9 mouse cellular contexts compared by ENCODE assay signal in the genomic region with DNA sequence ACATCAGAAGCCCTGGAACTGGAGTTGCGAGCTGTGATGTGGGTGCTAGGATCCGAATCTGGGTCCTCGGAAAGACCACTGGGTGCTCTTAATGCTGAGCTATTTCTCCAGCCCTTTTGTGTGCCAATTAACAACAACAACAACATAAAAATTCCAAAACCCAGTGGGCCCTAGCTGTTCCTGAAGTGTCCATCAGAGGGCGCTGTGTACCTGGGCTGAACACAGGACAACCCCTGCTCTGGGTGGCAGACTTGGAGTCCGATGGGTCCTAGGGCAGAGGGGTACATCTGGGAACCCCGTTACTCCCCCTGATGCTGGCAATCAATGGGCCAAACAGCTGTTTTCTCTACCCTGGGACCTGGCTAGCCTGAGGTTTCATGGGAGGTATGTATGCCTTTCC.
DNase-seq lines count a peak whose midpoint lies in the region; ATAC-seq and TF ChIP-seq lines count a peak whose summit lies in the region.
"Had no signal": no experiment of that assay in that cellular context is flagged by ENCODE, and none has a peak within 500 bp of the region (broad histone marks: within the 10 kb centered on the region; RNA-seq: fewer than 3 reads in every experiment).

No protein-coding gene starts in this region.

- 49% methylated on average over 6 of the region's 6 CpGs for WGBS in intestine, postnatal 0 days
- 54% methylated on average over 6 of the region's 6 CpGs for WGBS in intestine, embryonic 16.5 days
- 59% methylated on average over 6 of the region's 6 CpGs for WGBS in thymus, adult 2 months
- 51% methylated on average over 6 of the region's 6 CpGs for WGBS in midbrain, embryonic 11.5 days

- peak; percentile 70 for TF ChIP-seq CTCF in intestine, postnatal 0 days (IDR thresholded peaks at IDR 0.05; ENCODE audit: low read depth)
- TF ChIP-seq CTCF in thymus, adult 2 months (IDR thresholded peaks at IDR 0.05; ENCODE audit: borderline replicate concordance, control insufficient read depth, extremely low read depth, insufficient read depth, low read length, poor library complexity), result peak; percentile 79; the same call in 1 of the 2 replicates
- TF ChIP-seq CTCF in brain, embryonic 14.5 days (IDR thresholded peaks at IDR 0.05; ENCODE audit: borderline replicate concordance, extremely low read depth, insufficient read depth, insufficient read length), result peak; percentile 62

- no peak overlapping the region for H3K9ac ChIP-seq in intestine, postnatal 0 days (ENCODE audit: low read depth, low read length)
- no peak overlapping the region for H3K9ac ChIP-seq in intestine, embryonic 16.5 days (ENCODE audit: low read depth, low read length)
- H3K9ac ChIP-seq in midbrain, embryonic 11.5 days (ENCODE audit: low read length), result no peak overlapping the region
- H3K9ac ChIP-seq: limb, embryonic 13.5 days had no signal

- H3K4me1 ChIP-seq in intestine, postnatal 0 days (replicated peaks; ENCODE audit: control insufficient read depth, insufficient read depth, low read length), result no peaks in the 10 kb centered on the region
- no peaks in the 10 kb centered on the region for H3K4me1 ChIP-seq in intestine, embryonic 16.5 days (ENCODE audit: control insufficient read depth, insufficient read depth, low read length)
- no peaks in the 10 kb centered on the region for H3K4me1 ChIP-seq in thymus, adult 2 months (replicated peaks; ENCODE audit: control insufficient read depth, insufficient read depth, low read length)
- no peaks in the 10 kb centered on the region for H3K4me1 ChIP-seq in midbrain, embryonic 11.5 days (ENCODE audit: control insufficient read depth, insufficient read depth, low read length)

- H3K27me3 ChIP-seq in intestine, postnatal 0 days (replicated peaks; ENCODE audit: control insufficient read depth, insufficient read depth, low read length), result no peaks in the 10 kb centered on the region
- H3K27me3 ChIP-seq in intestine, embryonic 16.5 days (replicated peaks; ENCODE audit: control insufficient read depth, insufficient read depth, low read length), result no peaks in the 10 kb centered on the region
- no peaks in the 10 kb centered on the region for H3K27me3 ChIP-seq in thymus, adult 2 months (ENCODE audit: control insufficient read depth, insufficient read depth, low read length)
- H3K27me3 ChIP-seq in midbrain, embryonic 11.5 days (ENCODE audit: control insufficient read depth, insufficient read depth, low read length), result no peaks in the 10 kb centered on the region
- H3K27me3 ChIP-seq: limb, embryonic 13.5 days had no signal

- H3K4me2 ChIP-seq in intestine, postnatal 0 days (replicated peaks; ENCODE audit: low read depth), result no peak overlapping the region
- no peak overlapping the region for H3K4me2 ChIP-seq in intestine, embryonic 16.5 days (ENCODE audit: low read depth, low read length)
- no peak overlapping the region for H3K4me2 ChIP-seq in midbrain, embryonic 11.5 days
- H3K4me2 ChIP-seq: limb, embryonic 13.5 days had no signal

- TF ChIP-seq POLR2A in thymus, adult 2 months (IDR thresholded peaks at IDR 0.05; ENCODE audit: control insufficient read depth, extremely low read depth, insufficient read depth, low read length, poor library complexity), result no peak
- no peak for TF ChIP-seq POLR2A in brain, embryonic 14.5 days (IDR thresholded peaks at IDR 0.05; ENCODE audit: borderline replicate concordance, extremely low read depth, insufficient read depth, insufficient read length, poor library complexity, severe bottlenecking)

- no peak overlapping the region for H3K4me3 ChIP-seq in intestine, postnatal 0 days (ENCODE audit: low read depth, low read length)
- no peak overlapping the region for H3K4me3 ChIP-seq in intestine, embryonic 16.5 days (ENCODE audit: low read length)
- no peak overlapping the region for H3K4me3 ChIP-seq in thymus, adult 2 months (ENCODE audit: control insufficient read depth, insufficient read depth, low read length)
- H3K4me3 ChIP-seq in midbrain, embryonic 11.5 days (ENCODE audit: low read depth, low read length), result no peak overlapping the region
- H3K4me3 ChIP-seq: limb, embryonic 13.5 days had no signal

- no peak for ATAC-seq in intestine, postnatal 0 days
- ATAC-seq in intestine, embryonic 16.5 days, result no peak
- no peak for ATAC-seq in midbrain, embryonic 11.5 days (ENCODE audit: low FRiP score)

- no peak for DNase-seq in thymus, adult 2 months
- DNase-seq in thymus, postnatal 25 days, result no peak
- no peak for DNase-seq in brain, embryonic 14.5 days (ENCODE audit: low read depth)
- DNase-seq in urinary bladder, adult 2 months (ENCODE audit: low spot score), result no peak
- DNase-seq in midbrain, embryonic 11.5 days (ENCODE audit: low spot score, missing footprints), result no peak
- DNase-seq: heart, postnatal 4 days had no signal

- no peak overlapping the region for H3K27ac ChIP-seq in intestine, postnatal 0 days (ENCODE audit: low read depth, low read length)
- H3K27ac ChIP-seq in intestine, embryonic 16.5 days (ENCODE audit: low read length), result no peak overlapping the region
- H3K27ac ChIP-seq in thymus, adult 2 months (ENCODE audit: control insufficient read depth, insufficient read depth, low read length), result no peak overlapping the region
- no peak overlapping the region for H3K27ac ChIP-seq in midbrain, embryonic 11.5 days (ENCODE audit: low read depth, low read length)
- H3K27ac ChIP-seq: limb, embryonic 13.5 days had no signal

- no peaks in the 10 kb centered on the region for H3K36me3 ChIP-seq in intestine, postnatal 0 days (ENCODE audit: control insufficient read depth, insufficient read depth)
- no peaks in the 10 kb centered on the region for H3K36me3 ChIP-seq in intestine, embryonic 16.5 days (ENCODE audit: control insufficient read depth, insufficient read depth, low read length)
- H3K36me3 ChIP-seq in thymus, adult 2 months (ENCODE audit: control insufficient read depth, insufficient read depth, low read length), result no peaks in the 10 kb centered on the region
- H3K36me3 ChIP-seq in midbrain, embryonic 11.5 days (ENCODE audit: control insufficient read depth, insufficient read depth, low read length), result no peaks in the 10 kb centered on the region

- no peaks in the 10 kb centered on the region for H3K9me3 ChIP-seq in intestine, postnatal 0 days (ENCODE audit: control insufficient read depth)
- no peaks in the 10 kb centered on the region for H3K9me3 ChIP-seq in intestine, embryonic 16.5 days (ENCODE audit: control insufficient read depth, low read length)
- H3K9me3 ChIP-seq in midbrain, embryonic 11.5 days (ENCODE audit: control insufficient read depth, low read length), result no peaks in the 10 kb centered on the region
- H3K9me3 ChIP-seq: limb, embryonic 13.5 days had no signal
